Comparison of ENCODE assay signal across 9 mouse cellular contexts in genomic region chr2:164432541-164433191, GRCm38 (mm10). TPM values are rescaled to one million over a fixed set of nuclear protein-coding genes. Genes with fewer than 3 reads are reported as not detected.
A peak's percentile ranks its signal among the peaks of the same experiment; 100 is the strongest.
DNase-seq lines count a peak whose midpoint lies in the region; ATAC-seq lines count a peak whose summit lies in the region.
"Had no signal": no experiment of that assay in that cellular context is flagged by ENCODE, and none has a peak within 500 bp of the region (broad histone marks: within the 10 kb centered on the region; RNA-seq: fewer than 3 reads in every experiment).

No protein-coding gene starts in this region.

- no peak for ATAC-seq in heart, embryonic 13.5 days (ENCODE audit: extremely low read depth, insufficient number of reproducible peaks, low FRiP score, low TSS enrichment)
- ATAC-seq in limb, embryonic 12.5 days (ENCODE audit: insufficient number of reproducible peaks, insufficient read depth, low FRiP score, low TSS enrichment, low read depth) = no peak

- H3K27me3 ChIP-seq in heart, embryonic 13.5 days (replicated peaks) = 0 out of 2 replicates have a peak, but pooled peaks cover 5% of the 10 kb centered on the region
- peaks cover 33% of the 10 kb centered on the region for H3K27me3 ChIP-seq in limb, embryonic 12.5 days

- 17% methylated on average over 22 of the region's 22 CpGs for WGBS in heart, embryonic 13.5 days
- WGBS in limb, embryonic 12.5 days = 25% methylated on average over 22 of the region's 22 CpGs

- H3K9ac ChIP-seq in heart, embryonic 13.5 days = peak overlapping the region; percentile 72
- H3K9ac ChIP-seq in limb, embryonic 12.5 days (replicated peaks) = peak overlapping the region; percentile 23; the same call in 1 of the 2 replicates

- H3K4me2 ChIP-seq in heart, embryonic 13.5 days = peak overlapping the region; percentile 53
- peak overlapping the region; percentile 28 for H3K4me2 ChIP-seq in limb, embryonic 12.5 days

- H3K36me3 ChIP-seq in heart, embryonic 13.5 days = peaks cover 23% of the 10 kb centered on the region
- peaks cover 19% of the 10 kb centered on the region; the same call in 1 of the 2 replicates for H3K36me3 ChIP-seq in limb, embryonic 12.5 days

- H3K4me3 ChIP-seq in heart, embryonic 13.5 days = peak overlapping the region; percentile 24
- no peak overlapping the region for H3K4me3 ChIP-seq in limb, embryonic 12.5 days (replicated peaks)

- peak; percentile 52 for DNase-seq in ovary, postnatal 36 days (ENCODE audit: low spot score)
- DNase-seq in ovary, postnatal 14 days (ENCODE audit: low spot score) = no peak
- DNase-seq in testis, postnatal 14 days (ENCODE audit: low spot score) = peak; percentile 66
- no peak for DNase-seq in retina, postnatal 1 day
- DNase-seq in layer of hippocampus, postnatal 25 days (ENCODE audit: extremely low spot score in 1 of 2, low spot score in 1 of 2) = no peak
- no peak for DNase-seq in layer of hippocampus, adult 18-20 months (ENCODE audit: low spot score in 2 of 2)

- H3K4me1 ChIP-seq in heart, embryonic 13.5 days = peaks cover 82% of the 10 kb centered on the region
- peaks cover 73% of the 10 kb centered on the region for H3K4me1 ChIP-seq in limb, embryonic 12.5 days (replicated peaks)

- peak overlapping the region; percentile 76 for H3K27ac ChIP-seq in heart, embryonic 13.5 days (replicated peaks)
- H3K27ac ChIP-seq in limb, embryonic 12.5 days = peak overlapping the region; percentile 56; the same call in 1 of the 2 replicates
- H3K27ac ChIP-seq: macrophage had no signal

- no peaks in the 10 kb centered on the region for H3K9me3 ChIP-seq in heart, embryonic 13.5 days
- no peaks in the 10 kb centered on the region for H3K9me3 ChIP-seq in limb, embryonic 12.5 days

RNA-seq across cellular contexts. Expression of gene Sdc4, which starts 11.0 kb away (rescaled TPM):
- polyA plus RNA-seq in heart, embryonic 13.5 days (2015; fragmentation: Nextera tagmentation; extraction: Ambion mirVana) = 36.6 and 46.5 TPM in 2 replicates
- polyA plus RNA-seq in limb, embryonic 12.5 days (2016; fragmentation: Nextera tagmentation; extraction: Ambion mirVana) = 34.3 and 36.5 TPM in 2 replicates
- total RNA-seq in layer of hippocampus, postnatal 25 days (2021) = 100 to 1,000 TPM; 101 to 146 TPM
- 100 to 1,000 TPM; 122 to 140 TPM for total RNA-seq in layer of hippocampus, adult 18-20 months (2021)

RNA-seq across cellular contexts. Expression of gene Sys1, which starts 24.1 kb away (rescaled TPM):
- 37.2 and 43.0 TPM in 2 replicates for polyA plus RNA-seq in heart, embryonic 13.5 days (2015; fragmentation: Nextera tagmentation; extraction: Ambion mirVana)
- polyA plus RNA-seq in limb, embryonic 12.5 days (2016; fragmentation: Nextera tagmentation; extraction: Ambion mirVana) = 55.2 and 59.2 TPM in 2 replicates
- 10 to 100 TPM; 41.0 to 45.2 TPM for total RNA-seq in layer of hippocampus, postnatal 25 days (2021)
- 10 to 100 TPM; 37.9 to 39.9 TPM for total RNA-seq in layer of hippocampus, adult 18-20 months (2021)

RNA-seq across cellular contexts. Expression of gene Matn4, which starts 27.7 kb away (rescaled TPM):
- polyA plus RNA-seq in heart, embryonic 13.5 days (2015; fragmentation: Nextera tagmentation; extraction: Ambion mirVana) = 5.2 and 7.7 TPM in 2 replicates
- polyA plus RNA-seq in limb, embryonic 12.5 days (2016; fragmentation: Nextera tagmentation; extraction: Ambion mirVana) = 50.5 and 78.0 TPM in 2 replicates
- 10 to 100 TPM; 13.0 to 17.5 TPM for total RNA-seq in layer of hippocampus, postnatal 25 days (2021)
- total RNA-seq in layer of hippocampus, adult 18-20 months (2021) = 10 to 100 TPM; 11.0 to 11.2 TPM
- polyA plus RNA-seq: macrophage had no signal

RNA-seq across cellular contexts. Expression of gene Gm20458, which starts 28.1 kb away (rescaled TPM):
- 8.7 and 11.7 TPM in 2 replicates for polyA plus RNA-seq in heart, embryonic 13.5 days (2015; fragmentation: Nextera tagmentation; extraction: Ambion mirVana)
- 2.3 and 3.4 TPM in 2 replicates for polyA plus RNA-seq in limb, embryonic 12.5 days (2016; fragmentation: Nextera tagmentation; extraction: Ambion mirVana)
- total RNA-seq in layer of hippocampus, postnatal 25 days (2021) = 10 to 100 TPM in 1 of 2 experiments, 1 to 10 TPM in 1; 3.9 to 11.3 TPM
- total RNA-seq in layer of hippocampus, adult 18-20 months (2021) = 1 to 10 TPM; 5.4 to 9.9 TPM

RNA-seq across cellular contexts. Expression of gene Rbpjl, which starts 29.7 kb away (rescaled TPM):
- 0.21 and 0.23 TPM in 2 replicates for polyA plus RNA-seq in heart, embryonic 13.5 days (2015; fragmentation: Nextera tagmentation; extraction: Ambion mirVana)
- 0.40 and 0.55 TPM in 2 replicates for polyA plus RNA-seq in limb, embryonic 12.5 days (2016; fragmentation: Nextera tagmentation; extraction: Ambion mirVana)
- under 1 TPM; 0.34 to 0.45 TPM for total RNA-seq in layer of hippocampus, postnatal 25 days (2021)
- total RNA-seq in layer of hippocampus, adult 18-20 months (2021) = under 1 TPM; 0.38 to 0.42 TPM
- polyA plus RNA-seq: macrophage had no signal

Comparison
In these comparisons a context has a peak if more than half of its experiments do, and no peak if none do; other contexts are left out.
1. DNase-seq: peak in ovary, postnatal 36 days (single experiment) and testis, postnatal 14 days (single experiment); none in ovary, postnatal 14 days (single experiment), retina, postnatal 1 day (single experiment), layer of hippocampus, postnatal 25 days (0 of 2) and layer of hippocampus, adult 18-20 months (0 of 2).